Mouse (Mus musculus): ENCODE data around the gene Catspere2. TPM values are rescaled to one million over a fixed set of nuclear protein-coding genes. Genes with fewer than 3 reads are reported as not detected.
"Not testable (repeated sequence)": the region's sequence is repeated elsewhere in the genome, so short reads cannot be mapped to it uniquely, and the experiment has no call there.

Gene Catspere2
- polyA plus RNA-seq, 1 experiment from 2014 or later = 0.12 TPM

DNA sequence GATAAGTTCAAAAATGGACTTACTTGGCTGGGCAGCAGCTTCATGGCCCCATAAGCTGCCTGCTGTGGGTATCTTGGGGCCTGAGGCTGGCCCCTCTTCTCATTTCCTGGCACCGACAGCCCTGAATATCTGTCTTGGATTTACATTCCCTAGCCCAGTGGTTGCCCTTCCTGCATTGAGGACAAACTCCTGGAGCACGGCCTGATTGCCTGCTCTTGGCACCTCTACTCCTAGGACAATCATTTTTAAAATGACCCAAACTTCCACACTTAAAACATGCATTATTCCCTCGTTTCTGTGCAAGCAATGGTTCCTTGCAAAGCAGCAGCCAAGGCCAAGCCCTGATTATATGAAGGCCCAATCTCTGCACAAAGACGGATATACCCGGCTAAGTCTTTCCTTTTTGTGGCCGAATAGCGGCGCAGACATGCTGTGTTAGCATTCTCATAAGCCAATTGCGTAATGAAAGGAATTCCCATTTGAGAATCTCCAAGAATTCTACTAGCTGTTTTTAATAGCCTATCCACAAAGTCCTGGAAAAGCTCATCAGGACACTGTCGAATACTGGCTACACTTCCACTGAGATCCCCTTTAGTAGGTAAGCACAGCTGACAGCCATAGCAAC lies 222.6 kb downstream of the Catspere2 start:
- WGBS = 68% methylated on average over 10 of the region's 10 CpGs
- Histone ChIP-seq H3K27ac (ENCODE audit: low read length) (peak overlapping the region; percentile 55; the same call in 1 of the 2 replicates), H3K36me3 (ENCODE audit: control insufficient read depth, insufficient read depth) (no peaks in the 10 kb centered on the region), H3K9ac (ENCODE audit: low read length) (no peak overlapping the region), H3K4me1 (ENCODE audit: control insufficient read depth, insufficient read depth, low read length) (peaks cover 12% of the 10 kb centered on the region), H3K27me3 (ENCODE audit: control insufficient read depth, insufficient read depth, low read length) (no peaks in the 10 kb centered on the region), H3K9me3 (replicated peaks; ENCODE audit: control insufficient read depth, low read length) (peaks cover 3% of the 10 kb centered on the region; the same call in 1 of the 2 replicates), H3K4me3 (ENCODE audit: low read length) (no peak overlapping the region), H3K4me2 (ENCODE audit: low read depth, low read length) (no peak overlapping the region)
- no peak for ATAC-seq (replicated peaks; ENCODE audit: extremely low read depth, insufficient read depth, low FRiP score)

DNA sequence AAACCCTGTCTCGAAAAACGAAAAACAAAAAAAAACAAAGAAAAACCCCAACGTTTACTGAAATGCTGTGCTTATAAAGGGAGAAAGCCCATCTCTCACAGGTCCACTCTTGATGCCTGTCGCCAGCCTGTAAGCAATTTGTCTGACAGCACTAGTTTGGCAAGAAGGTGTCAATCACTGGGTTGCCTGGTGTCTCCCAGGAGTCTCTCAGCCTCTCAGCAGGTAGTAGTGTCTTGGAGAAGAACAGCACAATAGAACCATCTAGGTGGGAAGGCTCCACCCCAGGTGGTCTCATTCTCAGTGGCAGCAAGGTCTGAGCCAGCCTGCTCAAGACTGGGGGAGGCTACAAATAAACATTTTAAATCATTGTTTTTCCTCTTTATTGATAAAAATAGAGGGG lies 224.6 kb downstream of the Catspere2 start:
- H3K9me3 ChIP-seq (replicated peaks; ENCODE audit: control insufficient read depth, low read length); ATAC-seq (replicated peaks; ENCODE audit: extremely low read depth, insufficient read depth, low FRiP score); H3K36me3 ChIP-seq (ENCODE audit: control insufficient read depth, insufficient read depth); H3K27ac ChIP-seq (ENCODE audit: low read length); H3K4me3 ChIP-seq (ENCODE audit: low read length); H3K9ac ChIP-seq (ENCODE audit: low read length); H3K27me3 ChIP-seq (ENCODE audit: control insufficient read depth, insufficient read depth, low read length); H3K4me2 ChIP-seq (ENCODE audit: low read depth, low read length): not testable (repeated sequence)
- peaks cover 12% of the 10 kb centered on the region for H3K4me1 ChIP-seq (ENCODE audit: control insufficient read depth, insufficient read depth, low read length)
- WGBS = 86% methylated on average over 4 of the region's 4 CpGs

DNA sequence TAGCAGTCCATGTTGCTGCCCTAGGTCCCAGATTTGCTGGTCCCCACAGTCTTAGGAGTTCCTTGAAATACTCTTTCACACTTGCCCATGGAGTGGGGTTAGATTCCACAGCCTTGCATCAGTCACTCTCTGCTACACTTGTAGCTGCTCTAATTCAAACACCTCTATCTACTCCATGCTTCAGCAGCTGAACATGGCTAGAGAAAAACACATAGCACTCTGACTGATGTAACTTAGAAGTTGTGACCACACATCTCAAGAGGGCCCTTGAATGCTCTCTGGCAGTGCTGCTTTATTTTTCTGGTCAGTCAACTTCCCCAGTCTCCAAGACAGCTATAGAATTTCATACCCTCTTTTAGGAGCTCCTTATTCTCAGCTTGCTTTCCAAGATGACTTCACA lies 226.7 kb downstream of the Catspere2 start:
- Histone ChIP-seq H3K9ac (ENCODE audit: low read length) (no peak overlapping the region), H3K27me3 (ENCODE audit: control insufficient read depth, insufficient read depth, low read length) (no peaks in the 10 kb centered on the region), H3K27ac (ENCODE audit: low read length) (peak overlapping the region; percentile 39), H3K4me3 (ENCODE audit: low read length) (no peak overlapping the region), H3K9me3 (replicated peaks; ENCODE audit: control insufficient read depth, low read length) (no peaks in the 10 kb centered on the region), H3K36me3 (ENCODE audit: control insufficient read depth, insufficient read depth) (no peaks in the 10 kb centered on the region), H3K4me2 (ENCODE audit: low read depth, low read length) (no peak overlapping the region), H3K4me1 (ENCODE audit: control insufficient read depth, insufficient read depth, low read length) (peaks cover 12% of the 10 kb centered on the region)
- ATAC-seq (replicated peaks; ENCODE audit: extremely low read depth, insufficient read depth, low FRiP score) = no peak

DNA sequence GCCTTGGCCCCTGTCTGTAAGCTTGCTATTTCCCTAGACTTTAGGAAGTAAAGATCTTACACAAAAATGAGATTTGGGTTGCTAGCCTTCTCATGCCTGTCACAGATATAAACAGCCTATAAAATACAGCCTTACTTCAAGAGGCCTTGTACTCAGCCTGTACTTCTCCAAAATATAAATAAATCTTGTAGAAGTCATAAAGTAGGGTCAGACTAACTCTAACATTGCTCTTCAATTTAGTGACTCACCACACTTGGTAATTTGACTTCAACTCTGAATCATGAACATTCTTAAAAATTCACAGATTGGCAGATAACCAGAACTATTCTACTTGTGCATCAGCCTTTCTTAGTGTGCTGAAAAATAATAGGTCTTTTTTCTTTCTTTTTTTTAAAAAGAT lies 233.9 kb downstream of the Catspere2 start:
- H3K4me3 ChIP-seq (ENCODE audit: low read length) = no peak overlapping the region
- H3K27ac ChIP-seq (ENCODE audit: low read length) = no peak overlapping the region

DNA sequence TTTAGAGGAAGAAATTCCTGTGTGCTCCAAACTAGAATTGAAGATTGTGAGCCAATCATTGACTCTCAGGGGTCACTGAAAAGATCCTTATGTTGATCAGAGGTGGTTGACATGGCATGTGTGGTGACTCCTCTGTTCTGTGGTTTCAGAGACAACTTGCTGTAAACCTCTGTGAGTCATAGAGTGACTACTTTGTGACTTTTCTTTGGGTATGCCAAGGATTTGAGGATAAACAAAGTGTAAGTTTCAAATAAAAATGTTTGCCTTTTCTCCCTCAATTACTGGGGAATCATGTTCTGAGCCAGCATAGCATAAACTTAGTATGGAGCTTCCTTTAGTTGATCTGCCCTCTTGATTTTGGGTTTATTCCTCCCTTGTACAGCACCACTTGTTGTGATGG lies 235.1 kb downstream of the Catspere2 start:
- Histone ChIP-seq H3K9ac (ENCODE audit: low read length) (no peak overlapping the region), H3K36me3 (ENCODE audit: control insufficient read depth, insufficient read depth) (no peaks in the 10 kb centered on the region), H3K4me3 (ENCODE audit: low read length) (no peak overlapping the region), H3K4me2 (ENCODE audit: low read depth, low read length) (no peak overlapping the region), H3K4me1 (ENCODE audit: control insufficient read depth, insufficient read depth, low read length) (peaks cover 6% of the 10 kb centered on the region; the same call in 1 of the 2 replicates), H3K9me3 (replicated peaks; ENCODE audit: control insufficient read depth, low read length) (no peaks in the 10 kb centered on the region), H3K27me3 (ENCODE audit: control insufficient read depth, insufficient read depth, low read length) (no peaks in the 10 kb centered on the region), H3K27ac (ENCODE audit: low read length) (peak overlapping the region; percentile 57; the same call in 1 of the 2 replicates)
- no peak for ATAC-seq (replicated peaks; ENCODE audit: extremely low read depth, insufficient read depth, low FRiP score)

More for the DNA sequence above, 233.9 kb downstream of the Catspere2 start:
- H3K9ac ChIP-seq (ENCODE audit: low read length) = no peak overlapping the region
- H3K36me3 ChIP-seq (ENCODE audit: control insufficient read depth, insufficient read depth) = no peaks in the 10 kb centered on the region
- H3K27me3 ChIP-seq (ENCODE audit: control insufficient read depth, insufficient read depth, low read length) = no peaks in the 10 kb centered on the region
- no peak overlapping the region for H3K4me2 ChIP-seq (ENCODE audit: low read depth, low read length)
- peaks cover 6% of the 10 kb centered on the region; the same call in 1 of the 2 replicates for H3K4me1 ChIP-seq (ENCODE audit: control insufficient read depth, insufficient read depth, low read length)
- no peak for ATAC-seq (replicated peaks; ENCODE audit: extremely low read depth, insufficient read depth, low FRiP score)
- H3K9me3 ChIP-seq (replicated peaks; ENCODE audit: control insufficient read depth, low read length) = no peaks in the 10 kb centered on the region

DNA sequence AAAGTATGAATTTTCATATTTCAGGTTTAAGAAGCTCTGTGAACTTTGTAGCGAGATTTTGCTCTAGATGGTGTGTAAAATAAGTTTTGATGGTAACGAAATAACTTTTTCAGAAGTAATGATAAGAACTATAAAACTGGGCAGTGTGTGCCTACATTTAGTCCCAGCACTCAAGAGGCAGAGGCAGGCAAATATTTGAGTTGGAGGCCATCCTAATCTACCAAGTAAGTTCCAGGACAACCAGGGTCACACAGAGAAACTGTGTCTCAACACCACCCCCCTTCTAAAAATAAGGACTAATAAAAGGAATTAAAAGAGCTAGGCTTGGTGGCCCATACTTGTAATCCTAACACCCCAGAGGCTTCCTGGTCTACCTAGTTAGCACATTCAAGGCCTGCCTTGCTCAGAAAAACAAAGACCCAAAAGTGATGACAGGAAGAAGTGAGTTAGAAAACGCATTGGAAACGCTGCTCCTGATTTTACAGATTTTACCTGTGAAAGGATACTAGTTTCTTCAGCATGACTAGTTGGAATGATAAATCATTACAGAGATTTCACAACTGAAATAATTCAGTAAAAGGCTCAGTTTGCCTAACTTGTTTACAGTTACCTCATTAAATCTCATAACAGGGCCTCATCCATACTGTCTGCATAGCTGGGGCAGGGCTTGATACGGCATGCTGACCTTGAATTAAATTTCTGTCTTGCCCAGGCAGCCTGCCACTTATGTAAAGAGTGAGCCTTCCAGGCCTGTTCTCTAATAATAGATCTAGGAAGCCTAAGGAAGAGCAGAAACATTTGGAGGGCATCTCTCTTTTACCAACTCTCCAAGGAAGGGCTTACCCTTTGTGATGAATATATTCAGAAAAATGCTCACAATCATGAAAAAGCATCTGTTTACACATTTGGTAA lies 236.2 kb downstream of the Catspere2 start:
- peak overlapping the region; percentile 24 for H3K9ac ChIP-seq (ENCODE audit: low read length)
- H3K27me3 ChIP-seq (ENCODE audit: control insufficient read depth, insufficient read depth, low read length) = no peaks in the 10 kb centered on the region
- H3K36me3 ChIP-seq (ENCODE audit: control insufficient read depth, insufficient read depth) = no peaks in the 10 kb centered on the region; the same call in 1 of the 2 replicates
- peak; percentile 88 for ATAC-seq (replicated peaks; ENCODE audit: extremely low read depth, insufficient read depth, low FRiP score)
- peak overlapping the region; percentile 97 for H3K27ac ChIP-seq (ENCODE audit: low read length)
- 0 out of 2 replicates have a peak, but pooled peaks cover 3% of the 10 kb centered on the region for H3K9me3 ChIP-seq (replicated peaks; ENCODE audit: control insufficient read depth, low read length)
- WGBS = 48% methylated on average over 5 of the region's 5 CpGs
- peaks cover 6% of the 10 kb centered on the region; the same call in 1 of the 2 replicates for H3K4me1 ChIP-seq (ENCODE audit: control insufficient read depth, insufficient read depth, low read length)
- H3K4me2 ChIP-seq (ENCODE audit: low read depth, low read length) = peak overlapping the region; percentile 33
- H3K4me3 ChIP-seq (ENCODE audit: low read length) = no peak overlapping the region

Other genes starting within 250 kb of the Catspere2 start
- 22.1 and 25.0 TPM in 2 replicates for gene Adss, start 186.9 kb upstream of the Catspere2 start, polyA plus RNA-seq (2015; fragmentation: Nextera tagmentation; extraction: Ambion mirVana)
- 20.6 and 21.2 TPM in 2 replicates for gene Desi2, start 204.0 kb downstream of the Catspere2 start, polyA plus RNA-seq (2015; fragmentation: Nextera tagmentation; extraction: Ambion mirVana)

Data from heart, embryonic 16.5 days (tissue).